ENCODE assay signal across 25 mouse cellular contexts in the genomic region with DNA sequence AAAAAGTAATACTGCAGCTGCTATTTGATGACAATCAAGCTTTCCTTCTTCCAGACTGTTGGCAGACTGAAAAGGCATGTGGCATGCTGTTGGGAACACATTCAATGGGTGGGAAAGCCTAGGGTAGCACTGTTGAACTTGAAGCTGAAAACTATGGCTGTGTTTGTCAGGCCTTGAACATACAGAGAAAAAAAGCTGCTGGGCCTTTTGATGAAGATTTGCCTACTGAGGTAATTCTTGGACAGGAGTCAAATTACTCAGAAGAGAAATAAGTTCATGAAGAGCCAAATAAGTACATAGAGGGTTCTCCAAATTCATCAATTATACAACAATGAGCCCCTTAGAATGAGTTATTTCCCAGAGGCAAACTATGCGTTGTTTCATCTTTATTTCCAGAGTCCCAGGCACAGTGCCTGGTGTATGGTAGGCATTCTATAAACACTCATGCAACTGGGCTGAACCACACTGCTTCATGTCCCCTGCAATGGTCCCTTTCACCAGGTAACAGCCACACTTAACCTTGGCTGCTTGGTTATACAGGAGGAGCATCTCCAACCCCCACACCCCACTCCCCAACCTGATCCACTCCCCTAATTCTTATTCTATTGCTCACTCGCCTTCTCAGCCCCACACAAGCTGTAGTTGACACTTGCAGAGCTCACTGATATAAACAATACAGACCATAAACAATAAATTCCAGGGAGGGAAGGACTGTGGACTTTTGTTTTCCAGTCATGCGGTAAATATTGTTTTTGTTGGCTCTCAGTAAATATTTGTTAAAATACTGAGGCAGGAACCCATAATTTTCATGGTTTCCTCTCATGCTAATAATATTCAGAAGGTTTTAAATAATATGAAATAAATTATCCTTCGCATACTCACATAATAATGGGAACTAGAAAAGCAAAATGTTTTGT. TPM values are rescaled to one million over a fixed set of nuclear protein-coding genes. Genes with fewer than 3 reads are reported as not detected.
A peak's percentile ranks its signal among the peaks of the same experiment; 100 is the strongest.
DNase-seq lines count a peak whose midpoint lies in the region; ATAC-seq and TF ChIP-seq lines count a peak whose summit lies in the region.
"Had no signal": no experiment of that assay in that cellular context is flagged by ENCODE, and none has a peak within 500 bp of the region (broad histone marks: within the 10 kb centered on the region; RNA-seq: fewer than 3 reads in every experiment).

No protein-coding gene starts in this region.

- DNase-seq in neural tube, embryonic 10.5 days (ENCODE audit: extremely low spot score, low spot score) = no peak
- no peak for DNase-seq in stomach, postnatal 0 days (ENCODE audit: low spot score)
- no peak for DNase-seq in heart, postnatal 4 days
- DNase-seq in thymus, postnatal 4 days = no peak
- DNase-seq: adrenal gland, postnatal 25 days; cerebellum, adult 11 months; cerebellum, postnatal 10 days; gastrocnemius, postnatal 10 days; heart, postnatal 14 days; kidney, postnatal 36 days; layer of hippocampus, postnatal 36 days; right cerebral cortex, adult 18-20 months; right cerebral cortex, postnatal 4 days had no signal

- no peak for TF ChIP-seq CTCF in stomach, postnatal 0 days (IDR thresholded peaks at IDR 0.05; ENCODE audit: low read depth)

- TF ChIP-seq EP300 in stomach, postnatal 0 days (optimal IDR thresholded peaks at IDR 0.05) = no peak

- H3K4me3 ChIP-seq in heart, embryonic 13.5 days = no peak overlapping the region
- no peak overlapping the region for H3K4me3 ChIP-seq in heart, embryonic 12.5 days
- H3K4me3 ChIP-seq in neural tube, embryonic 15.5 days (replicated peaks) = no peak overlapping the region
- H3K4me3 ChIP-seq in intestine, embryonic 15.5 days (replicated peaks) = no peak overlapping the region
- no peak overlapping the region for H3K4me3 ChIP-seq in stomach, postnatal 0 days (ENCODE audit: low read depth, low read length)
- H3K4me3 ChIP-seq: embryonic facial prominence, embryonic 12.5 days; hindbrain, embryonic 12.5 days; midbrain, embryonic 10.5 days; myocyte had no signal

- ATAC-seq in heart, embryonic 13.5 days (ENCODE audit: extremely low read depth, insufficient number of reproducible peaks, low FRiP score, low TSS enrichment) = no peak
- no peak for ATAC-seq in heart, embryonic 12.5 days (ENCODE audit: insufficient number of reproducible peaks, low FRiP score)
- ATAC-seq in neural tube, embryonic 15.5 days (ENCODE audit: low FRiP score) = no peak; the same call in 1 of the 2 replicates
- ATAC-seq in intestine, embryonic 15.5 days = no peak; the same call in 1 of the 2 replicates
- ATAC-seq in stomach, postnatal 0 days (ENCODE audit: low FRiP score, low TSS enrichment) = no peak
- ATAC-seq: inflammation-experienced regulatory T-cells, adult 6 months; midbrain, embryonic 16.5 days had no signal

- no peaks in the 10 kb centered on the region for H3K36me3 ChIP-seq in heart, embryonic 13.5 days
- H3K36me3 ChIP-seq in heart, embryonic 12.5 days = no peaks in the 10 kb centered on the region
- no peaks in the 10 kb centered on the region for H3K36me3 ChIP-seq in neural tube, embryonic 15.5 days
- no peaks in the 10 kb centered on the region for H3K36me3 ChIP-seq in intestine, embryonic 15.5 days
- H3K36me3 ChIP-seq in stomach, postnatal 0 days (ENCODE audit: control insufficient read depth, insufficient read depth, low read length) = no peaks in the 10 kb centered on the region
- H3K36me3 ChIP-seq: embryonic facial prominence, embryonic 12.5 days; hindbrain, embryonic 12.5 days; midbrain, embryonic 10.5 days had no signal

- H3K27ac ChIP-seq in heart, embryonic 13.5 days (replicated peaks) = 0 out of 2 replicates have a peak overlapping the region, but pooled peaks have one; percentile 12
- H3K27ac ChIP-seq in heart, embryonic 12.5 days (ENCODE audit: poor library complexity, severe bottlenecking) = no peak overlapping the region
- H3K27ac ChIP-seq in neural tube, embryonic 15.5 days (replicated peaks) = 0 out of 2 replicates have a peak overlapping the region, but pooled peaks have one; percentile 9
- peak overlapping the region; percentile 45; the same call in 1 of the 2 replicates for H3K27ac ChIP-seq in intestine, embryonic 15.5 days
- peak overlapping the region; percentile 61 for H3K27ac ChIP-seq in stomach, postnatal 0 days (replicated peaks)
- H3K27ac ChIP-seq: hindbrain, embryonic 12.5 days; midbrain, embryonic 10.5 days had no signal

- no peaks in the 10 kb centered on the region for H3K27me3 ChIP-seq in heart, embryonic 13.5 days (replicated peaks)
- no peaks in the 10 kb centered on the region for H3K27me3 ChIP-seq in heart, embryonic 12.5 days (replicated peaks)
- H3K27me3 ChIP-seq in neural tube, embryonic 15.5 days (replicated peaks) = no peaks in the 10 kb centered on the region
- no peaks in the 10 kb centered on the region for H3K27me3 ChIP-seq in intestine, embryonic 15.5 days (replicated peaks)
- H3K27me3 ChIP-seq in stomach, postnatal 0 days (ENCODE audit: control insufficient read depth, insufficient read depth, low read length) = no peaks in the 10 kb centered on the region
- H3K27me3 ChIP-seq: embryonic facial prominence, embryonic 12.5 days; hindbrain, embryonic 12.5 days had no signal

- peaks cover 16% of the 10 kb centered on the region for H3K4me1 ChIP-seq in heart, embryonic 13.5 days
- peaks cover 12% of the 10 kb centered on the region for H3K4me1 ChIP-seq in heart, embryonic 12.5 days (replicated peaks)
- H3K4me1 ChIP-seq in neural tube, embryonic 15.5 days = peaks cover 3% of the 10 kb centered on the region; the same call in 1 of the 2 replicates
- peaks cover 7% of the 10 kb centered on the region; the same call in 1 of the 2 replicates for H3K4me1 ChIP-seq in intestine, embryonic 15.5 days (replicated peaks)
- H3K4me1 ChIP-seq in stomach, postnatal 0 days (replicated peaks; ENCODE audit: control insufficient read depth, insufficient read depth) = no peaks in the 10 kb centered on the region
- H3K4me1 ChIP-seq: embryonic facial prominence, embryonic 12.5 days; hindbrain, embryonic 12.5 days had no signal

- no peak overlapping the region for H3K9ac ChIP-seq in heart, embryonic 13.5 days
- no peak overlapping the region for H3K9ac ChIP-seq in heart, embryonic 12.5 days
- H3K9ac ChIP-seq in neural tube, embryonic 15.5 days (replicated peaks) = no peak overlapping the region
- H3K9ac ChIP-seq in intestine, embryonic 15.5 days = no peak overlapping the region
- no peak overlapping the region for H3K9ac ChIP-seq in stomach, postnatal 0 days (ENCODE audit: low read length)
- H3K9ac ChIP-seq: embryonic facial prominence, embryonic 12.5 days; hindbrain, embryonic 12.5 days had no signal

- 80% methylated on average over 4 of the region's 4 CpGs for WGBS in heart, embryonic 13.5 days
- WGBS in heart, embryonic 12.5 days = 88% methylated on average over 4 of the region's 4 CpGs
- WGBS in neural tube, embryonic 15.5 days = 48% methylated on average over 4 of the region's 4 CpGs
- 58% methylated on average over 4 of the region's 4 CpGs for WGBS in intestine, embryonic 15.5 days
- 49% methylated on average over 4 of the region's 4 CpGs for WGBS in stomach, postnatal 0 days

- no peak overlapping the region for H3K4me2 ChIP-seq in heart, embryonic 13.5 days
- H3K4me2 ChIP-seq in heart, embryonic 12.5 days = no peak overlapping the region
- no peak overlapping the region for H3K4me2 ChIP-seq in neural tube, embryonic 15.5 days
- no peak overlapping the region for H3K4me2 ChIP-seq in intestine, embryonic 15.5 days (replicated peaks)
- H3K4me2 ChIP-seq in stomach, postnatal 0 days (replicated peaks; ENCODE audit: low read depth) = no peak overlapping the region
- H3K4me2 ChIP-seq: embryonic facial prominence, embryonic 12.5 days; heart, embryonic 11.5 days; hindbrain, embryonic 12.5 days had no signal

- no peaks in the 10 kb centered on the region for H3K9me3 ChIP-seq in heart, embryonic 13.5 days
- H3K9me3 ChIP-seq in heart, embryonic 12.5 days (replicated peaks) = no peaks in the 10 kb centered on the region
- no peaks in the 10 kb centered on the region for H3K9me3 ChIP-seq in neural tube, embryonic 15.5 days (replicated peaks)
- H3K9me3 ChIP-seq in intestine, embryonic 15.5 days = no peaks in the 10 kb centered on the region
- no peaks in the 10 kb centered on the region for H3K9me3 ChIP-seq in stomach, postnatal 0 days (ENCODE audit: control insufficient read depth, low read length)
- H3K9me3 ChIP-seq: embryonic facial prominence, embryonic 12.5 days; hindbrain, embryonic 12.5 days; midbrain, embryonic 10.5 days had no signal

RNA-seq across cellular contexts. Expression of a gene that starts 22.9 kb away (rescaled TPM):
- polyA plus RNA-seq in heart, embryonic 13.5 days (2015; fragmentation: Nextera tagmentation; extraction: Ambion mirVana) = 35.6 and 36.8 TPM in 2 replicates
- polyA plus RNA-seq in heart, embryonic 12.5 days (2016; fragmentation: Nextera tagmentation; extraction: Ambion mirVana) = 56.8 and 60.1 TPM in 2 replicates
- 2.5 and 4.9 TPM in 2 replicates for polyA plus RNA-seq in neural tube, embryonic 15.5 days (2015; fragmentation: Nextera tagmentation; extraction: Ambion mirVana)
- 9.3 and 10.1 TPM in 2 replicates for polyA plus RNA-seq in intestine, embryonic 15.5 days (2015; fragmentation: Nextera tagmentation; extraction: Ambion mirVana)
- polyA plus RNA-seq in stomach, postnatal 0 days (2015; fragmentation: Nextera tagmentation; extraction: Ambion mirVana) = 19.6 and 19.7 TPM in 2 replicates
- total RNA-seq in heart, postnatal 4 days (2021) = 100 to 1,000 TPM; 160 to 233 TPM
- total RNA-seq: granulocyte monocyte progenitor cell, adult 5-6 weeks had no signal
- polyA plus RNA-seq: inflammation-experienced regulatory T-cells, adult 6 months had no signal
